Mouse (Mus musculus): Measurements from ENCODE around the gene Spop. TPM values are rescaled to one million over a fixed set of nuclear protein-coding genes. Genes with fewer than 3 reads are reported as not detected.

The Spop gene
- total RNA-seq, 2 experiments from 2014 or later, result 103 to 126 TPM

GRCm38 (mm10) chr11:95515376-95516323 is 101.8 kb downstream of the Spop start:
- intact Hi-C loops (cut with DNase I), result no loop called here
- DNase-seq, result peak; percentile 69

GRCm38 (mm10) chr11:95516491-95516911 is 102.6 kb downstream of the Spop start:
- DNase-seq, result no peak
- intact Hi-C loops (cut with DNase I), result no loop called here

GRCm38 (mm10) chr11:95517162-95517561 is 103.3 kb downstream of the Spop start:
- DNase-seq, result no peak
- intact Hi-C loops (cut with DNase I), result no loop called here

- intact Hi-C loops (cut with DNase I), result no loop called here
- DNase-seq, result no peak
These were observed 105.4 kb downstream of the Spop start for GRCm38 (mm10) chr11:95519299-95519698.

- intact Hi-C loops (cut with DNase I), result loop anchor here (2.0 to 10.0 kb wide), 3 partner anchors 121 to 405 kb away; no protein-coding TSS in a partner anchor
- DNase-seq, result no peak
These were observed 106.1 kb downstream of the Spop start for GRCm38 (mm10) chr11:95519996-95520395.

- intact Hi-C loops (cut with DNase I), result loop anchor here (2.0 to 10.0 kb wide), 3 partner anchors 122 to 406 kb away; no protein-coding TSS in a partner anchor
- DNase-seq, result peak; percentile 95
These were observed 106.7 kb downstream of the Spop start for GRCm38 (mm10) chr11:95520456-95521072.

GRCm38 (mm10) chr11:95521563-95521962 is 107.7 kb downstream of the Spop start:
- peak; percentile 89 for DNase-seq
- intact Hi-C loops (cut with DNase I), result loop anchor here (2.0 to 10.0 kb wide), 3 partner anchors 123 to 407 kb away; no protein-coding TSS in a partner anchor

GRCm38 (mm10) chr11:95527307-95527706 is 113.4 kb downstream of the Spop start:
- intact Hi-C loops (cut with DNase I), result loop anchor here (10.0 kb wide), 2 partner anchors 223 to 413 kb away; no protein-coding TSS in a partner anchor

GRCm38 (mm10) chr11:95528231-95528630 is 114.4 kb downstream of the Spop start:
- intact Hi-C loops (cut with DNase I), result loop anchor here (10.0 kb wide), 2 partner anchors 223 to 413 kb away; no protein-coding TSS in a partner anchor

More at GRCm38 (mm10) chr11:95527307-95527706, 113.4 kb downstream of the Spop start:
- DNase-seq, result no peak

GRCm38 (mm10) chr11:95532353-95533072 is 118.6 kb downstream of the Spop start:
- no peak for DNase-seq
- intact Hi-C loops (cut with DNase I), result loop anchor here (5.0 kb wide), 1 partner anchor 55 kb away; the partner anchor contains the start of gene Ngfr

More at GRCm38 (mm10) chr11:95528231-95528630, 114.4 kb downstream of the Spop start:
- no peak for DNase-seq

- intact Hi-C loops (cut with DNase I), result loop anchor here (2.0 to 5.0 kb wide), 2 partner anchors 54 to 115 kb away; partner anchors contain the start of gene Ngfr
- DNase-seq, result peak; percentile 95
These were observed 119.7 kb downstream of the Spop start for GRCm38 (mm10) chr11:95533484-95534160.

- DNase-seq, result peak; percentile 88
- intact Hi-C loops (cut with DNase I), result no loop called here
These were observed 124.7 kb downstream of the Spop start for GRCm38 (mm10) chr11:95538378-95539104.

GRCm38 (mm10) chr11:95540637-95541385 is 126.9 kb downstream of the Spop start:
- no peak for DNase-seq
- intact Hi-C loops (cut with DNase I), result no loop called here

Other genes starting within 250 kb of the Spop start
- gene Tac4, start 152.6 kb upstream of the Spop start, total RNA-seq (2021), result not detected
- gene Kat7, start 103.8 kb upstream of the Spop start, total RNA-seq (2021), result 10 to 100 TPM; 70.2 to 72.0 TPM
- gene Fam117a, start 77.1 kb upstream of the Spop start, total RNA-seq (2021), result 1 to 10 TPM; 4.5 to 4.8 TPM
- gene Slc35b1, start 29.4 kb upstream of the Spop start, total RNA-seq (2021), result 10 to 100 TPM; 85.9 to 87.2 TPM
- gene Nxph3, start 100.5 kb downstream of the Spop start, total RNA-seq (2021), result 10 to 100 TPM; 40.2 to 44.0 TPM
- 1 to 10 TPM; 4.2 to 8.1 TPM for gene Ngfr, start 173.7 kb downstream of the Spop start, total RNA-seq (2021)

All from left cerebral cortex, postnatal 4 days (tissue).